Mouse (Mus musculus) mesoderm, embryonic 11.5 days (tissue): ENCODE measurements at regions not wholly inside any gene's neighbourhood (a gene's known extent, or its start where the extent isn't known, plus 50 kb on each side); places are given as distances from the start of the nearest gene placed in this dataset.

Experiments used
- DNase-seq: peaks from one replicate; pipeline ENCODE4 v3.0.0-alpha.2; 2012; ENCODE audit warnings: low read depth, low spot score

GRCm38 (mm10) chr5:126148908-126149307 is 617.3 kb downstream of the Tmem132b start:
- DNase-seq: no peak

- no peak for DNase-seq
Measured at GRCm38 (mm10) chr5:126155216-126155880, 623.8 kb downstream of the Tmem132b start.

DNA sequence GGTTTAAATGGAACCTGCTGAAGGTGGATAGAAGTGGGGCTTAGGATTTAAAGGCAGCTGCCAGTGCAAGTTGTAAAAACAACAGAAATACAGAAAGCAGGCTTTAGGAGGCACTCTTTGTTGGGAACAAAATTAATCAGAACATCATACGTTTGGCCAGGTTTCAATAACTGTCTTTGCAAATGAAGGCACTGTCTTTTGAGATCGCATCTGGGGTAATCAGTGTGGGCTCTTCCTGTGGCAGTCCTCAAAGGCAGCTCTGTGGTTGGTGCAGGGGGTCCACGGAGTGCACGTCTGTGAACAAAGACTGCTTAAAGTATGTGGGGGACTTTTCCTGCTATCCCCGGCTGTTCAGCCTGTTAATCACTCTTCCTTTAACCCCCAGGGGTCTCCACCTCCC is 654.5 kb downstream of the Tmem132b start:
- no peak for DNase-seq

GRCm38 (mm10) chr5:126199876-126200275 is 668.3 kb downstream of the Tmem132b start:
- DNase-seq: peak; percentile 5

- peak; percentile 23 for DNase-seq
Measured at GRCm38 (mm10) chr5:126201535-126201934, 670.0 kb downstream of the Tmem132b start.

GRCm38 (mm10) chr5:126201996-126202395 is 670.4 kb downstream of the Tmem132b start:
- peak; percentile 76 for DNase-seq

DNA sequence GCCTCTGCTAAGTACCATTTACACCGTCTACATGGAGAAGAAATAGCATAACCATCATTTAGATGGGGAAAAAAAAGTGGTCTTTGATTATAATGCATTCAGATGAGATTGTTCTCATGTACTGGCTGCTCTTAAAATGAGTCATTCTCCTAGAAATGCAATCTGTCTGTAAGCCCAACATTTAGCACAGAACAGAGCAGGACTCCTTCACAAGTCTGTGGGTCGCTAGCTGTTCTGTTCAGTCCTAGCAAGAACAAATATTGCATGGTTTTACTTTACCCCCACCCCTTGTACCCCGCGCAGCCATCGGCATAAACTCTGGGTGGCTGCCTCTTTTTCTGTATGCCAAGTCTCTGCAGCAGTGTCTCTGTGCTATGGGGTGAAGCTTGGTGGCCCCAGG is 685.4 kb downstream of the Tmem132b start:
- DNase-seq: no peak

- DNase-seq: no peak
Measured at GRCm38 (mm10) chr5:126217746-126218145, 686.2 kb downstream of the Tmem132b start.

DNA sequence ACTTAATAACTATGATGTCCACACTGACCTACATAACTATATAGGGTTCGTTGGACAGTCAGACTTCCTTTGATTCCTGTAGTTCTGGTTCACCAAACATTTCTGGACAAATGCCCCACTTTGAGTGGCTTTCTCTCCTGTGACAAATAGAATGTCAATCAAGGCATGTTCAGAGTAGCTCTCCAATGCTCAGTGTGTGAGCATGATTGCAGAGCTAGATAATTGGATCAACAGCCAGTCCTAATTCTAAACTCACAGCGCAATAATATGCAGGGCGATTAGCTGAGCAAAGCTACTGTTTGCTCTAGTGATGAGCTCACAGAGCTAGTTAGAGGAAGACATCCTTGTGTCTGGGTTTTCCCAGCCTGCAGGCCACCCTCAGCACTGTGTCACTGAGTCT is 692.1 kb downstream of the Tmem132b start:
- no peak for DNase-seq

- DNase-seq: no peak
Measured at GRCm38 (mm10) chr5:126230768-126231167, 699.2 kb downstream of the Tmem132b start.

- no peak for DNase-seq
Measured at GRCm38 (mm10) chr5:126238071-126238470, 706.5 kb downstream of the Tmem132b start.

- DNase-seq: no peak
Measured at GRCm38 (mm10) chr5:126245776-126246175, 714.2 kb downstream of the Tmem132b start.

DNA sequence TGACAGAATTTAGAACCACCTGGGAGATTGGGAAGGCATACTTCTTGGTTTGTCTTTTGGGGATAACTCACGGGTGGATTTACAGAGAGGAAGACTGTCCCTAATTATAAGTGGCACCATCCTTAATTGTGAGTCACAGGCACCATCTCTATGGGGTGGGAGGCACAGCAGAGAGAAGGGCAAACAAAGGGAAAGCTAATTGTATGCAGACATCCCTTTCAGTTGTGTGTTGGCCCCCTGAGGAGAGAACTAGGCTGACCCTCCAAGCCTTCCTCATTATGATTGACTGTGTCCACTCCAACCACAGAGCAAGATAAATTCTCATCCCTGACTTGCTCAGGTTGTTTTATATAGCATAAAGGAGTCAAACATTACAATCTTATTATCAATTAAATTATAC is 718.8 kb downstream of the Tmem132b start:
- DNase-seq: no peak

DNA sequence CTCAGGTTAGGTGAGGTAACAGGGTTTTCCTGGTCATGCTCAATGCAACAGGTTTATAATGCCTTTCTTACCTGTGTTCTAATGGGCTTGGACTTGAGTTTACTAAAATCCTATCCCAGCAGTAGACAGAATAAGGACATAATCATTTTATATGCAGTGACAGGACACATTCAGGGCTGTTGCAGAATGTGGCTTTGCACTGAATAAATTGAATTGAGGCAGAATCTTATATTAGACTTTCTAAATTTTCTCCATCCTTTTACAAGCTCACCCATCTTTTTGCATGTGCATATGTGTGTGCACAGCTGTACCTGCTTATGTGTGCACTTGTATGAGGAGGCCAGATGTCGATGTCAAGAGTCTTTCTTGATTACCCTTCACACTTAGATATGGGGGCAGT is 723.1 kb downstream of the Tmem132b start:
- no peak for DNase-seq

DNA sequence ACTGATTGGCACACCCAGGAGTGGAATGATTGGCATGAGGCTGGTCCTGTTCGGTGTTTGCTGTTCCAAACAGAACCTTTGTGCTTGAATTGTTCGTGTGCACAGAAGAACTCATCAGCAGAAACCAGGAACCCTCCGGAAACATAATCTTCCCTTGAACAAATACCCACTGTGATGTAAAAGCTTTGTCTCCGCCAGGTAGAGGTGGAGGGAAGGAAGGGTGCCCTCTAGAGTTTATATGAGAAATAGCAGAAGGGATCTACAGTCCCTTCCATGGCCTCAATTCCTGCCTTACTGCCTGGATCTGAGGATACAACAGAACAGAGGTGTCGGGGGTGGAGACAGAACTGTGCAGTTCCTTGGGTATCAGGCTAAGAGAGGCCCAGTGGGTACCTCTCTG is 726.3 kb downstream of the Tmem132b start:
- DNase-seq: no peak

- DNase-seq: no peak
Measured at GRCm38 (mm10) chr5:126266471-126266870, 734.9 kb downstream of the Tmem132b start.

- DNase-seq: no peak
Measured at GRCm38 (mm10) chr5:126266929-126267609, 735.5 kb downstream of the Tmem132b start.

- no peak for DNase-seq
Measured at GRCm38 (mm10) chr5:126268592-126268991, 737.0 kb downstream of the Tmem132b start.

GRCm38 (mm10) chr5:126274316-126274715 is 742.7 kb downstream of the Tmem132b start:
- DNase-seq: no peak

- DNase-seq: peak; percentile 14
Measured at GRCm38 (mm10) chr5:126281057-126281728, 749.6 kb downstream of the Tmem132b start.

DNA sequence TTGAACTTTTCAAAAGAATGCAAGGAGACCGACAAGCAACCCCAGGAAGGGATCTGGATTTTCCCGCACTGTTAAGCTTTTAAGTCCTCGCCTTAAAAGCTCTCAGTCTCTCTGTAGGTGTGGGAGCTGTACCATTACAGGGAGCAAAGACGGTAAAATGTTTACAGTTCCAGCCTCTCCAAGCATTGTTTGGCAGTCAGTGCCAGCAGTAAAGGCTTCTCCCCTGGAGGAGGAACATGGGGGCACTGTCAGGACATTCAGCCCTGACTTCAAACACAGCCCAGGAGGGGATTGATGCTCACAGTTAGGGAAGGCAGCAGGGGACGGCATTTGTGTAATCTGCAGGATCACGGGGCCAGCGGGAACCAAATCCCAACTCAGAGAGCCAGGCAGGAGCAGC is 750.2 kb downstream of the Tmem132b start:
- DNase-seq: no peak

- no peak for DNase-seq
Measured at GRCm38 (mm10) chr5:126324847-126325246, 793.3 kb downstream of the Tmem132b start.

DNA sequence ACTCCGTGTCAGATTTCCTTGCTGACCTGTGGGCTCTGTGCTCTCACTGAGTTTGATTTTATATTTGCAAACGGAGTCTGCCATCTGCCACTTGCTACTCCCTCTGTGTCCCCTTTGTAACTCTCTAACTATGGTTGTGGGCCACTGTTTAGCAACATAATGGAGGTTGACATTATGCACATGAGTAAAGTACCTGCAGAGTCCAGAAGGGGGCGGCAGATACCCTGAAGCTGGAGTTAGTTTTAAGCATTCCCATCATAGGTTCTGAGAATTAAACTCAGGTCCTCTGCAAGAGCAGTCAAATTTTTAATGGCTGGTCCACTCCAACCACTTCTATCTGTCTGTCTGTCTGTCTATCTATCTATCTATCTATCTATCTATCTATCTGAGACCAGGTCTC is 796.7 kb downstream of the Tmem132b start:
- DNase-seq: peak; percentile 26
